Mouse (Mus musculus) ovary, postnatal 36 days (tissue): ENCODE results near the gene Btbd2.
"Not testable (repeated sequence)": the region's sequence is repeated elsewhere in the genome, so short reads cannot be mapped to it uniquely, and the experiment has no call there.

Experiments
- DNase-seq: peaks from one replicate; pipeline ENCODE4 v3.0.0; 2022; ENCODE audit warnings: low spot score, mixed read lengths

The Btbd2 gene

GRCm38 (mm10) chr10:80606737-80607350 lies 50.0 kb downstream of the Btbd2 start:
- no peak for DNase-seq

GRCm38 (mm10) chr10:80606306-80606705 lies 50.6 kb downstream of the Btbd2 start:
- no peak for DNase-seq

- not testable (repeated sequence) for DNase-seq
Measured at GRCm38 (mm10) chr10:80605721-80606120, 51.1 kb downstream of the Btbd2 start, which contains the start of gene Gm49322. TSS of gene Gm49322 (plus strand) at chr10:80606021.

GRCm38 (mm10) chr10:80604988-80605387 lies 51.9 kb downstream of the Btbd2 start:
- DNase-seq: no peak

- DNase-seq: no peak
Measured at GRCm38 (mm10) chr10:80604001-80604509, 52.8 kb downstream of the Btbd2 start.

- DNase-seq: no peak
Measured at GRCm38 (mm10) chr10:80603364-80603763, 53.5 kb downstream of the Btbd2 start.

- peak; percentile 93 for DNase-seq
Measured at GRCm38 (mm10) chr10:80602698-80603325, 54.1 kb downstream of the Btbd2 start, which contains the start of the genes Scamp4 and Adat3. TSS of gene Scamp4 (plus strand) at chr10:80602872. TSS of gene Adat3 (plus strand) at chr10:80602880.

GRCm38 (mm10) chr10:80596318-80596717 lies 60.6 kb downstream of the Btbd2 start:
- no peak for DNase-seq
